Mouse (Mus musculus) liver, postnatal 0 days (tissue): ENCODE results near the gene Plekhf1. TPM values are rescaled to one million over a fixed set of nuclear protein-coding genes. Genes with fewer than 3 reads are reported as not detected.
A peak's percentile ranks its signal among the peaks of the same experiment; 100 is the strongest.

ENCODE experiments used
- ATAC-seq: fragments of 200-750 bp; cut with Nextera tagmentation; 2 replicates; pipeline ENCODE4 v1.8.0; 2017; ENCODE audit warnings: mild to moderate bottlenecking, moderate library complexity
- DNase-seq: peaks from one replicate; pipeline ENCODE4 v3.0.0-alpha.2; 2016
- H3K27ac ChIP-seq: fragments of 300-500 bp; sonication (generic); 2 replicates; pipeline ENCODE4 v1.5.1; 2014; ENCODE audit warnings: antibody characterized with exemption, moderate library complexity, mild to moderate bottlenecking, low read depth
- H3K27me3 ChIP-seq: fragments of 300-500 bp; sonication (generic); 2 replicates; pipeline ENCODE4 v1.6.1; 2014; ENCODE audit warnings: low read length, control low read depth, mixed read lengths; ENCODE audit not compliant: insufficient read depth
- H3K36me3 ChIP-seq: fragments of 300-500 bp; sonication (generic); replicated peaks from 2 replicates; pipeline ENCODE4 v1.6.1; 2014; ENCODE audit warnings: mild to moderate bottlenecking, control low read depth, low read length, moderate library complexity, mixed read lengths; ENCODE audit not compliant: insufficient read depth
- H3K4me1 ChIP-seq: fragments of 300-500 bp; sonication (generic); 2 replicates; pipeline ENCODE4 v1.6.1; 2014; ENCODE audit warnings: antibody characterized with exemption, mild to moderate bottlenecking, control low read depth; ENCODE audit not compliant: insufficient read depth
- H3K4me2 ChIP-seq: fragments of 300-500 bp; sonication (generic); 2 replicates; pipeline ENCODE4 v1.6.1; 2014; ENCODE audit warnings: low read depth, mild to moderate bottlenecking, low read length, moderate library complexity, mixed read lengths
- H3K4me3 ChIP-seq: fragments of 300-500 bp; sonication (generic); 2 replicates; pipeline ENCODE4 v1.5.1; 2014; ENCODE audit warnings: low read depth, low read length
- H3K9ac ChIP-seq: fragments of 300-500 bp; sonication (generic); replicated peaks from 2 replicates; pipeline ENCODE4 v1.6.1; 2014; ENCODE audit warnings: mild to moderate bottlenecking, moderate library complexity
- H3K9me3 ChIP-seq: fragments of 300-500 bp; sonication (generic); 2 replicates; pipeline ENCODE4 v1.6.1; 2016; ENCODE audit warnings: mild to moderate bottlenecking, control low read depth, low read length, mixed read lengths
- CTCF ChIP-seq: sonication (generic); IDR thresholded peaks from 2 replicates; pipeline ENCODE4 v1.5.1; 2016; ENCODE audit warnings: antibody characterized with exemption, low read depth
- EP300 ChIP-seq: IDR thresholded peaks from 2 replicates; pipeline ENCODE4 v1.6.1; 2016; ENCODE audit warnings: antibody characterized with exemption, low read depth, mild to moderate bottlenecking
- WGBS: fragments of 180-500 bp; shearing (Covaris S2); extraction: QIAGEN DNeasy Blood & Tissue Kit; methylation state at CpG from one replicate; pipeline ENCODE4 v1.1.7; 2014; ENCODE audit not compliant: insufficient replicate concordance; 5-methylcytosine and 5-hydroxymethylcytosine counted together
- polyA plus RNA-seq: library from polyadenylated mRNA; unstranded; fragments of >200 nt; fragmentation: Nextera tagmentation; extraction: Ambion mirVana; gene quantifications from 2 replicates; pipeline ENCODE4 v1.2.1, GENCODE M21; 2015

The Plekhf1 gene
- polyA plus RNA-seq, 1 experiment from 2014 or later: 0.58 TPM

GRCm38 (mm10) chr7:38220866-38221265 lies 7.0 kb downstream of the Plekhf1 start:
- DNase-seq (no peak), ATAC-seq (no peak)
- H3K36me3 ChIP-seq: no peaks in the 10 kb centered on the region; the same call in 1 of the 2 replicates
- peaks cover 3% of the 10 kb centered on the region; the same call in 1 of the 2 replicates for H3K4me1 ChIP-seq
- 92% methylated on average over 7 of the region's 7 CpGs for WGBS
- no peaks in the 10 kb centered on the region for H3K9me3 ChIP-seq
- H3K4me2 ChIP-seq: no peak overlapping the region
- no peak overlapping the region for H3K9ac ChIP-seq
- H3K27ac ChIP-seq: no peak overlapping the region
- TF ChIP-seq CTCF (no peak), EP300 (no peak)
- no peak overlapping the region for H3K4me3 ChIP-seq
- H3K27me3 ChIP-seq: no peaks in the 10 kb centered on the region

GRCm38 (mm10) chr7:38219526-38219925 lies 8.3 kb downstream of the Plekhf1 start:
- ATAC-seq (no peak), DNase-seq (no peak)
- Histone ChIP-seq H3K9ac (no peak overlapping the region), H3K36me3 (no peaks in the 10 kb centered on the region; the same call in 1 of the 2 replicates), H3K27ac (no peak overlapping the region), H3K4me1 (no peaks in the 10 kb centered on the region), H3K9me3 (no peaks in the 10 kb centered on the region), H3K4me2 (no peak overlapping the region), H3K4me3 (no peak overlapping the region), H3K27me3 (no peaks in the 10 kb centered on the region)
- WGBS: 89% methylated on average over 4 of the region's 4 CpGs
- TF ChIP-seq CTCF (no peak), EP300 (no peak)

- no peak for ATAC-seq
- 67% methylated on average over 8 of the region's 8 CpGs for WGBS
- H3K27me3 ChIP-seq: no peaks in the 10 kb centered on the region
- H3K27ac ChIP-seq: no peak overlapping the region
- H3K36me3 ChIP-seq: no peaks in the 10 kb centered on the region; the same call in 1 of the 2 replicates
- TF ChIP-seq CTCF (no peak), EP300 (no peak)
- no peak overlapping the region for H3K4me2 ChIP-seq
- H3K9ac ChIP-seq: no peak overlapping the region
- no peak for DNase-seq
- H3K9me3 ChIP-seq: no peaks in the 10 kb centered on the region
- 0 out of 2 replicates have a peak, but pooled peaks cover 4% of the 10 kb centered on the region for H3K4me1 ChIP-seq
- no peak overlapping the region for H3K4me3 ChIP-seq
These were observed 9.0 kb downstream of the Plekhf1 start for GRCm38 (mm10) chr7:38218631-38219367.

GRCm38 (mm10) chr7:38217417-38218171 lies 10.2 kb downstream of the Plekhf1 start:
- 0 out of 2 replicates have a peak, but pooled peaks cover 4% of the 10 kb centered on the region for H3K4me1 ChIP-seq
- 40% methylated on average over 5 of the region's 5 CpGs for WGBS
- TF ChIP-seq EP300 (no peak), CTCF (0 out of 2 replicates have a peak, but pooled peaks have one; percentile 11)
- H3K27me3 ChIP-seq: no peaks in the 10 kb centered on the region
- H3K9me3 ChIP-seq: no peaks in the 10 kb centered on the region
- H3K36me3 ChIP-seq: no peaks in the 10 kb centered on the region; the same call in 1 of the 2 replicates
- DNase-seq (peak; percentile 54), ATAC-seq (peak; percentile 82)
- H3K27ac ChIP-seq: no peak overlapping the region
- H3K4me2 ChIP-seq: no peak overlapping the region
- no peak overlapping the region for H3K9ac ChIP-seq
- H3K4me3 ChIP-seq: no peak overlapping the region

DNA sequence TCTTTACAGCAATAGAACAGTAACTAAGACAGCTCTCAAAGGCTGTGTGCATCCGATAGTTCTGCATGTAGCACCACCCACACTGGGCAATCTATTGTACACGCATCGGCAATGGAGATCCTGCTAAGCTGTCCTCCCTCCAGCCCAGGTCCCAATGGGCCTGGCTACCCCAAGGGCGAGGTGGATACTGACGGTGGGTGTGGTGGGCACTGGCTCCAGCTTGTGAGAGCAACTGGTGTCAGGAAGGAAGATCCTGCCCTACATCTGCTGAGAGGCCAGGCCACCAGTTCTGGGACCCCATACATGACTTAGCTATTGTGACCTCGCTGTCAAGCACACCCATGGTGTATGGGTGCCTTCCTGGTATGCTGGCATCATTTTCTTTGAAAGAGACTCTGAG lies 12.1 kb downstream of the Plekhf1 start:
- Histone ChIP-seq H3K4me1 (0 out of 2 replicates have a peak, but pooled peaks cover 4% of the 10 kb centered on the region), H3K4me2 (no peak overlapping the region), H3K27ac (no peak overlapping the region), H3K9ac (no peak overlapping the region), H3K36me3 (no peaks in the 10 kb centered on the region; the same call in 1 of the 2 replicates), H3K4me3 (no peak overlapping the region), H3K27me3 (no peaks in the 10 kb centered on the region), H3K9me3 (no peaks in the 10 kb centered on the region)
- DNase-seq (no peak), ATAC-seq (no peak)
- WGBS: 79% methylated on average over 6 of the region's 6 CpGs
- no peak for TF ChIP-seq EP300
- no peak for TF ChIP-seq CTCF

GRCm38 (mm10) chr7:38215281-38215680 lies 12.5 kb downstream of the Plekhf1 start:
- Histone ChIP-seq H3K4me1 (0 out of 2 replicates have a peak, but pooled peaks cover 4% of the 10 kb centered on the region), H3K4me3 (no peak overlapping the region), H3K9ac (no peak overlapping the region), H3K27me3 (no peaks in the 10 kb centered on the region), H3K27ac (0 out of 2 replicates have a peak overlapping the region, but pooled peaks have one; percentile 5), H3K4me2 (no peak overlapping the region), H3K9me3 (no peaks in the 10 kb centered on the region), H3K36me3 (no peaks in the 10 kb centered on the region; the same call in 1 of the 2 replicates)
- ATAC-seq (no peak), DNase-seq (no peak)
- TF ChIP-seq CTCF (no peak), EP300 (no peak)
- WGBS: 65% methylated on average over 7 of the region's 7 CpGs
